17 mouse cellular contexts compared by ENCODE assay signal in the genomic region with DNA sequence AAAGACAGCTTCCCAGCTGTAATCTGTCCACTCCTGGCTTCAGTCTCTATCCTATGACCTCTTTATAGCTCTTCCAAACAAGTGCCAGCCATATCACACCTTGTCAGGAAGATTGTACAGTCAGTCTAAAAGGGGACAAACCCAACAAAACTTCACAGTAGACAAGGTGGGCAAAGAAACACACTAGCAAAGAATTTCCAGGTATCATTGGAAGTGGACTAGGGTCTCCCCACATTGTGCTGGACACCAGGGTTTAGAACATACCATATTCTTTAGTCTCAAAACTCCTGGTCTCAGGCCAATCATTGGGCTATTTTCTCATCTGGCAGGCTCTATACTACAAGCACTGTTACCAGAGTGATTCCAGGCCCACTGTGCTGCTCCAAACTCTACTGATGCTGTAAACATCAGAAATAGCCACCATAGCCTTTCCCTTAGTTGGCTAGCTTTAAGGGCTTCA.
"Had no signal": no experiment of that assay in that cellular context is flagged by ENCODE, and none has a peak within 500 bp of the region (broad histone marks: within the 10 kb centered on the region; RNA-seq: fewer than 3 reads in every experiment).

No protein-coding gene starts in this region.

- H3K4me3 ChIP-seq: lung, embryonic 15.5 days; megakaryocyte, embryonic 14.5 days; midbrain, embryonic 13.5 days; midbrain, embryonic 15.5 days; neural tube, embryonic 12.5 days; stomach, embryonic 15.5 days had no signal

- H3K4me2 ChIP-seq: lung, embryonic 15.5 days; midbrain, embryonic 11.5 days; midbrain, embryonic 13.5 days; midbrain, embryonic 15.5 days; neural tube, embryonic 12.5 days; stomach, embryonic 15.5 days had no signal

- H3K4me1 ChIP-seq: lung, embryonic 15.5 days; megakaryocyte, embryonic 14.5 days; midbrain, embryonic 13.5 days; midbrain, embryonic 15.5 days; neural tube, embryonic 12.5 days; stomach, embryonic 15.5 days had no signal

- ATAC-seq: lung, postnatal 0 days; midbrain, embryonic 13.5 days; midbrain, embryonic 15.5 days had no signal

- H3K36me3 ChIP-seq: lung, embryonic 15.5 days; midbrain, embryonic 13.5 days; midbrain, embryonic 15.5 days; neural tube, embryonic 12.5 days; stomach, embryonic 15.5 days had no signal

- H3K27me3 ChIP-seq: lung, embryonic 15.5 days; megakaryocyte, embryonic 14.5 days; midbrain, embryonic 13.5 days; midbrain, embryonic 15.5 days; neural tube, embryonic 12.5 days; stomach, embryonic 15.5 days had no signal

- H3K9me3 ChIP-seq: lung, embryonic 15.5 days; megakaryocyte, embryonic 14.5 days; midbrain, embryonic 13.5 days; midbrain, embryonic 15.5 days; neural tube, embryonic 12.5 days; stomach, embryonic 15.5 days had no signal

- DNase-seq: lung, adult 2 months; lung, postnatal 14 days; lung, postnatal 36 days; right cerebral cortex, postnatal 14 days; thymus, adult 2 months; thymus, postnatal 25 days; thymus, postnatal 4 days had no signal

- H3K9ac ChIP-seq: lung, embryonic 15.5 days; midbrain, embryonic 13.5 days; midbrain, embryonic 15.5 days; neural tube, embryonic 12.5 days; stomach, embryonic 15.5 days had no signal

- H3K27ac ChIP-seq: lung, embryonic 15.5 days; macrophage; midbrain, embryonic 13.5 days; midbrain, embryonic 15.5 days; neural tube, embryonic 12.5 days; stomach, embryonic 15.5 days; stomach, postnatal 0 days had no signal
